In genomic region chr1:136958666-136959065, GRCm38 (mm10) we compare ENCODE assay signal across 11 mouse cellular contexts. TPM values are rescaled to one million over a fixed set of nuclear protein-coding genes. Genes with fewer than 3 reads are reported as not detected.
A peak's percentile ranks its signal among the peaks of the same experiment; 100 is the strongest.
DNase-seq lines count a peak whose midpoint lies in the region; ATAC-seq and TF ChIP-seq lines count a peak whose summit lies in the region.
"Had no signal": no experiment of that assay in that cellular context is flagged by ENCODE, and none has a peak within 500 bp of the region (broad histone marks: within the 10 kb centered on the region; RNA-seq: fewer than 3 reads in every experiment).

No protein-coding gene starts in this region.

- H3K27me3 ChIP-seq in lung, embryonic 16.5 days (ENCODE audit: control insufficient read depth, insufficient read depth, low read depth, low read length): peaks cover 38% of the 10 kb centered on the region
- peaks cover 53% of the 10 kb centered on the region for H3K27me3 ChIP-seq in limb, embryonic 13.5 days
- H3K27me3 ChIP-seq in small intestine, adult 2 months (ENCODE audit: control insufficient read depth, insufficient read depth, low read length): no peaks in the 10 kb centered on the region

- no peak for TF ChIP-seq CTCF in small intestine, adult 2 months (IDR thresholded peaks at IDR 0.05; ENCODE audit: extremely low read depth, insufficient read length, insufficient replicate concordance, low read depth, low read length)

- peak overlapping the region; percentile 22; the same call in 1 of the 2 replicates for H3K4me2 ChIP-seq in lung, embryonic 16.5 days (ENCODE audit: low read depth, low read length)
- H3K4me2 ChIP-seq in limb, embryonic 13.5 days (replicated peaks): peak overlapping the region; percentile 47

- no peak overlapping the region for H3K4me3 ChIP-seq in lung, embryonic 16.5 days (ENCODE audit: low read length)
- no peak overlapping the region for H3K4me3 ChIP-seq in limb, embryonic 13.5 days
- peak overlapping the region; percentile 62 for H3K4me3 ChIP-seq in small intestine, adult 2 months (ENCODE audit: low read depth, low read length)

- H3K36me3 ChIP-seq in lung, embryonic 16.5 days (ENCODE audit: control insufficient read depth, insufficient read depth, low read length): no peaks in the 10 kb centered on the region
- H3K36me3 ChIP-seq in limb, embryonic 13.5 days: no peaks in the 10 kb centered on the region
- no peaks in the 10 kb centered on the region for H3K36me3 ChIP-seq in small intestine, adult 2 months (ENCODE audit: control insufficient read depth, insufficient read depth, low read length)

- peak; percentile 35; the same call in 1 of the 2 replicates for TF ChIP-seq POLR2A in small intestine, adult 2 months (IDR thresholded peaks at IDR 0.05; ENCODE audit: low read depth, low read length)

- no peak overlapping the region for H3K9ac ChIP-seq in lung, embryonic 16.5 days (ENCODE audit: low read length)
- no peak overlapping the region for H3K9ac ChIP-seq in limb, embryonic 13.5 days

- 0 out of 2 replicates have a peak, but pooled peaks cover 4% of the 10 kb centered on the region for H3K4me1 ChIP-seq in lung, embryonic 16.5 days (replicated peaks; ENCODE audit: control insufficient read depth, insufficient read depth, low read length)
- peaks cover 10% of the 10 kb centered on the region for H3K4me1 ChIP-seq in limb, embryonic 13.5 days
- peaks cover 2% of the 10 kb centered on the region for H3K4me1 ChIP-seq in small intestine, adult 2 months (ENCODE audit: control insufficient read depth, insufficient read depth, insufficient read length, low read length)

- WGBS in lung, embryonic 16.5 days: 8% methylated on average over 9 of the region's 9 CpGs
- 4% methylated on average over 9 of the region's 9 CpGs for WGBS in limb, embryonic 13.5 days
- 8% methylated on average over 9 of the region's 9 CpGs for WGBS in small intestine, adult 2 months

- peak; percentile 23 for DNase-seq in embryo, embryonic 10.5 days (ENCODE audit: low spot score)
- DNase-seq in embryo, embryonic 10 days (ENCODE audit: low spot score): no peak
- no peak for DNase-seq in lung, postnatal 10 days
- DNase-seq in ovary, adult 18-20 months (ENCODE audit: low spot score): no peak
- DNase-seq: heart, postnatal 4 days; lung, adult 2 months; right cerebral cortex, postnatal 4 days had no signal

- H3K9me3 ChIP-seq in lung, embryonic 16.5 days (ENCODE audit: control insufficient read depth, low read length): no peaks in the 10 kb centered on the region
- no peaks in the 10 kb centered on the region for H3K9me3 ChIP-seq in limb, embryonic 13.5 days

- no peak for ATAC-seq in lung, embryonic 16.5 days (ENCODE audit: low read depth)
- ATAC-seq in limb, embryonic 13.5 days (ENCODE audit: low FRiP score, low read depth): no peak
- ATAC-seq in megakaryocyte progenitor cell, adult 5-6 weeks (replicated peaks; ENCODE audit: poor library complexity): no peak

- H3K27ac ChIP-seq in lung, embryonic 16.5 days (ENCODE audit: low read length): no peak overlapping the region
- no peak overlapping the region for H3K27ac ChIP-seq in limb, embryonic 13.5 days
- peak overlapping the region; percentile 77 for H3K27ac ChIP-seq in small intestine, adult 2 months (ENCODE audit: insufficient read depth, low read depth, low read length)

RNA-seq across cellular contexts. Expression of gene Nr5a2, which starts 1.6 kb away (rescaled TPM):
- polyA plus RNA-seq in lung, embryonic 16.5 days (2015; fragmentation: Nextera tagmentation; extraction: Ambion mirVana): 2.3 and 2.5 TPM in 2 replicates
- 0.31 and 1.2 TPM in 2 replicates for polyA plus RNA-seq in limb, embryonic 13.5 days (2015; fragmentation: Nextera tagmentation; extraction: Ambion mirVana)
- polyA plus RNA-seq in small intestine, adult 2 months (2012; rRNA removed): 4.7 and 9.4 TPM in 2 replicates
- total RNA-seq in megakaryocyte progenitor cell, adult 5-6 weeks (2015): not detected in 2 replicates
- total RNA-seq in megakaryocyte progenitor cell, adult 5-6 weeks (2017): not detected in 2 replicates
